Mouse (Mus musculus) lung, postnatal 0 days (tissue): ENCODE results near the gene Dlg2.

Experiments
- CTCF ChIP-seq: IDR thresholded peaks from 2 replicates; pipeline ENCODE4 v1.5.1; 2016; ENCODE audit warnings: antibody characterized with exemption, mild to moderate bottlenecking
- EP300 ChIP-seq: IDR thresholded peaks from 2 replicates; pipeline ENCODE4 v1.6.1; 2016; ENCODE audit warnings: antibody characterized with exemption, mild to moderate bottlenecking, control low read depth

- TF ChIP-seq CTCF, result no peak
- no peak for TF ChIP-seq EP300
These were observed 1122.1 kb downstream of the Dlg2 start for GRCm38 (mm10) chr7:91598549-91598948.
